Mouse (Mus musculus): ENCODE measurements around the gene 4933415A04Rik. TPM values are rescaled to one million over a fixed set of nuclear protein-coding genes. Genes with fewer than 3 reads are reported as not detected.

4933415A04Rik gene
- total RNA-seq, 2 experiments from 2014 or later, result 1.7 to 2.2 TPM

DNA sequence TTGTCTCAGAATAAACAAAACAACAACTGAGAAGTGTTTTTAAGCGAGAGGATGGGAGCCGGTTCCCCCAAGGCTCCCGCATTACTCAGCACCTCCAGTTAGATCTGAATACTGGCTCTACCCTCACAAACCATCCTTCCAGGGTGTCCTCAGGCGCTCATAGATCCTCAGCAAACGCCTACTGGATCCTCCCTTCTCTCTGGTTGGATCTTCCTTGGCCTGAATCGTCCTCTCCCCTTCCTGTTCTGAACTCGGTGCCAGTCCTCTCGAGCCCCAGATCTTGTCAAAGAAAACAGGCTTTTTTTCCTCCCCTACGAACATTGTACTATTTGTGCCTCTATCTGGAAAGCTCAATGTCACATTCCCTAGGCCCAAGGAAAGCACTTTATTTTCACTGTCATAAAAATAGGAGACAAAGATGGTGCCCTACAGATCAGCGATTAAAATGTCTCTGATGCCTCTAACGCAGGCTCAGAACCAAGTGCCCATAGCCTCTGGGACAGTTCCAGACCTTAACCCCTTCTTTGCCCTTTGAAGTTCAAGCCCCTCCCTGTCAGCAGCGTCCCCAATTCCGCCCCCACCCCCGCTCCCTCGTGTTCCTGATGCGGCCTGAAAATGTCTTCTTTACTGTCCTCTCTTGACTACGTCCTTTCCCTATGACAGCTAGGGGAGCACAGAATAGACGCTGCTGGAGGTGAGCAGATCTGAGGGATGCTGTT is 40.2 kb downstream of the 4933415A04Rik start:
- DNase-seq, result no peak
- intact Hi-C loops (cut with DNase I), result loop anchor here (10.0 kb wide), 1 partner anchor 48 kb away; no protein-coding TSS in a partner anchor

- no peak for DNase-seq
These were observed 44.8 kb downstream of the 4933415A04Rik start for GRCm38 (mm10) chr11:43631645-43632044.

DNA sequence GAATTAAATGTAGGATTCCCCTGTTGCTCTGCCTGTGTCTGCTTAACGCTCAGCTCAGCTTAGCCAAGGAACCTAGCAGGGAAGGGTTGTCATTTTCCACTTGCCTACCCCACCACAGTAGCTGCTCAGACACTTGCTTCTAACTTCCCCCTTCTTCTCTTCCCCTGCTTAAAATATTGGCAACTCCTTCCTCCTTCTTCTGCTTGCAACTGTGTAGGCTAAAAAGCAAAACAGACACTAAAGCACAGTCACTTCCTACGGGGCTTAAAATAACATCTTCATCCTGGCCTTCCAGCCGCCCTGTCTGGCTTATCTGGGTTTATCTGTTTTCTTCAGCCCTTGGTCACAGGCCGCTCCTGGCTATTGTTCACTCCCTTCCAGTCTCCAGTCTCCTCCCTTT is 45.7 kb downstream of the 4933415A04Rik start:
- DNase-seq, result no peak
- intact Hi-C loops (cut with DNase I), result no loop called here

More at GRCm38 (mm10) chr11:43631645-43632044, 44.8 kb downstream of the 4933415A04Rik start:
- intact Hi-C loops (cut with DNase I), result no loop called here

DNA sequence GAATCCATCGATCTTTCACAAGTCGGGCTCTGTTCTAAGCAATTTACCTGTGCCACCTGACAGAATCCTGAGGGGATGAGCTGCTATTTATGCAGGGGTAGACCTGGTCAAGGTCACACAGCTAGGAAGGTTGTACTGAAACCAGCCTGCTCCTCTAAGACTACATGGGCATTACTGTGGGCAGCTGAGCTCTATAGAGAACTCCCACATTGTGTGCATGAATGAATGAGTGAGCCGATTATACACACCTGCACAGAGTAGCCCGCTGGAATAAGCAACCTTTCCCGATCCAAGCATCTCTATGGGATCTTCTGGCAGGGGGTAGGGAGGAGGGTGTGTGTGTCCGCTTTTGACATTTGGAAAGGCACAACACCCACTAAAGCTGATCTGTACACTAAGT is 46.3 kb downstream of the 4933415A04Rik start:
- no peak for DNase-seq
- intact Hi-C loops (cut with DNase I), result no loop called here

GRCm38 (mm10) chr11:43633658-43634401 is 47.0 kb downstream of the 4933415A04Rik start:
- intact Hi-C loops (cut with DNase I), result no loop called here
- peak; percentile 56 for DNase-seq

DNA sequence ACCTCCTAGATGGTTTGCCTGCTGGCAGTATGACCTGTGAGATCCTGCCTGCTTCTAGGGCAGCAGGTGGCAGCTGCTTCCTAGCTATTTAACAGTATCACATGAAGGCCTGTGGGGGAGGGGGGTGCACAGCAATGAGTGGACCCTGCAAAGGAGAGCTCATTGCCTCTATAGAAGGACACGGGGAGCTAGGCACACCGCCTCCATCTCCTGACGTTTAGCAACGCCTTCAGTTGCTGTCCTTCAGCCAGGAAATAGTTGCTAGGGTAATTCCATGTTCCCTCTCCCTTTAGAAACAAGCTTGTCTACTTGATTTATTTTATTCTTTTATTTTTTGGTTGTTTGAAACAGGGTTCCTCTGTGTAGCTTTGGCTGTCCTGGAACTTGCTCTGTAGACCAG is 49.9 kb downstream of the 4933415A04Rik start:
- DNase-seq, result no peak
- intact Hi-C loops (cut with DNase I), result no loop called here

GRCm38 (mm10) chr11:43638486-43638885 is 51.6 kb downstream of the 4933415A04Rik start:
- no peak for DNase-seq
- intact Hi-C loops (cut with DNase I), result no loop called here

Other genes starting within 250 kb of the 4933415A04Rik start
- 10 to 100 TPM; 12.5 to 14.0 TPM for gene Pttg1, start 160.8 kb upstream of the 4933415A04Rik start, total RNA-seq (2021)
- gene Slu7, start 153.3 kb upstream of the 4933415A04Rik start, total RNA-seq (2021), result 10 to 100 TPM; 36.6 to 41.8 TPM
- gene C1qtnf2, start 112.8 kb upstream of the 4933415A04Rik start, total RNA-seq (2021), result 10 to 100 TPM; 11.7 to 13.7 TPM
- 1 to 10 TPM; 4.8 to 5.3 TPM for gene Ccnjl, start 58.3 kb upstream of the 4933415A04Rik start, total RNA-seq (2021)
- gene Fabp6, start 14.5 kb downstream of the 4933415A04Rik start, total RNA-seq (2021), result not detected
- gene Pwwp2a, start 95.0 kb downstream of the 4933415A04Rik start, total RNA-seq (2021), result 10 to 100 TPM; 61.1 to 70.5 TPM
- 10 to 100 TPM; 43.7 to 46.8 TPM for gene Ttc1, start 161.0 kb downstream of the 4933415A04Rik start, total RNA-seq (2021)

Data from left cerebral cortex, postnatal 4 days (tissue).